ENCODE assay signal across 8 mouse cellular contexts in genomic region chr4:107923145-107923802, GRCm38 (mm10). TPM values are rescaled to one million over a fixed set of nuclear protein-coding genes. Genes with fewer than 3 reads are reported as not detected.
DNase-seq lines count a peak whose midpoint lies in the region; ATAC-seq and TF ChIP-seq lines count a peak whose summit lies in the region.

TSS of gene Cpt2 (minus strand) at chr4:107923610.

- H3K4me3 ChIP-seq in C2C12 (ENCODE audit: insufficient read depth, poor library complexity, severe bottlenecking) = peak within 1 kb of the TSS; percentile 48
- peak within 1 kb of the TSS; percentile 88 for H3K4me3 ChIP-seq in heart, embryonic 13.5 days
- peak within 1 kb of the TSS; percentile 78 for H3K4me3 ChIP-seq in liver, embryonic 12.5 days
- peak within 1 kb of the TSS; percentile 84 for H3K4me3 ChIP-seq in stomach, embryonic 15.5 days (replicated peaks)

- no peaks in the 10 kb centered on the region for H3K27me3 ChIP-seq in C2C12 (ENCODE audit: control insufficient read depth, insufficient read depth, insufficient read length)
- H3K27me3 ChIP-seq in heart, embryonic 13.5 days (replicated peaks) = 0 out of 2 replicates have a peak, but pooled peaks cover 3% of the 10 kb centered on the region
- H3K27me3 ChIP-seq in liver, embryonic 12.5 days (replicated peaks) = no peaks in the 10 kb centered on the region
- H3K27me3 ChIP-seq in stomach, embryonic 15.5 days (replicated peaks) = no peaks in the 10 kb centered on the region

- DNase-seq in brain, embryonic 14.5 days (ENCODE audit: low read depth) = peak; percentile 95
- DNase-seq in kidney, postnatal 10 days = peak; percentile 98
- DNase-seq in natural killer cell, adult 2 months (ENCODE audit: low spot score in 2 of 2) = peak; percentile 95 to 97

- H3K27ac ChIP-seq in heart, embryonic 13.5 days (replicated peaks) = peak within 1 kb of the TSS; percentile 77
- peak within 1 kb of the TSS; percentile 87 for H3K27ac ChIP-seq in liver, embryonic 12.5 days
- H3K27ac ChIP-seq in stomach, embryonic 15.5 days = peak within 1 kb of the TSS; percentile 90

- H3K4me1 ChIP-seq in heart, embryonic 13.5 days = peaks cover 32% of the 10 kb centered on the region
- peaks cover 57% of the 10 kb centered on the region for H3K4me1 ChIP-seq in liver, embryonic 12.5 days
- H3K4me1 ChIP-seq in stomach, embryonic 15.5 days = peaks cover 7% of the 10 kb centered on the region

- H3ac ChIP-seq in C2C12 (ENCODE audit: control insufficient read depth, insufficient read length, low read depth) = peak within 1 kb of the TSS; percentile 84

- peak; percentile 94 for ATAC-seq in erythroid progenitor cell, adult 5-6 weeks (replicated peaks; ENCODE audit: low FRiP score, poor library complexity, severe bottlenecking)
- ATAC-seq in heart, embryonic 13.5 days (ENCODE audit: extremely low read depth, insufficient number of reproducible peaks, low FRiP score, low TSS enrichment) = peak; percentile 99
- peak; percentile 92 for ATAC-seq in liver, embryonic 12.5 days
- ATAC-seq in stomach, embryonic 15.5 days (ENCODE audit: insufficient read depth, low FRiP score, low read depth) = peak; percentile 94

- H3K79me3 ChIP-seq in C2C12 (ENCODE audit: low read depth) = no peaks in the 10 kb centered on the region

- TF ChIP-seq POLR2A in brain, embryonic 14.5 days (IDR thresholded peaks at IDR 0.05; ENCODE audit: borderline replicate concordance, extremely low read depth, insufficient read depth, insufficient read length, poor library complexity, severe bottlenecking) = peak; percentile 38; the same call in 1 of the 2 replicates

- H3K4me2 ChIP-seq in heart, embryonic 13.5 days = peak within 1 kb of the TSS; percentile 88
- peak within 1 kb of the TSS; percentile 90 for H3K4me2 ChIP-seq in liver, embryonic 12.5 days
- peak within 1 kb of the TSS; percentile 71 for H3K4me2 ChIP-seq in stomach, embryonic 15.5 days

- no peak for TF ChIP-seq CTCF in C2C12 (IDR thresholded peaks at IDR 0.05; ENCODE audit: control insufficient read depth, insufficient read depth, insufficient read length)
- TF ChIP-seq CTCF in brain, embryonic 14.5 days (IDR thresholded peaks at IDR 0.05; ENCODE audit: borderline replicate concordance, extremely low read depth, insufficient read depth, insufficient read length) = peak; percentile 1; the same call in 1 of the 2 replicates

- no peaks in the 10 kb centered on the region for H3K79me2 ChIP-seq in C2C12 (ENCODE audit: control insufficient read depth, insufficient read depth)

- H3K9ac ChIP-seq in heart, embryonic 13.5 days = peak within 1 kb of the TSS; percentile 94
- peak within 1 kb of the TSS; percentile 87 for H3K9ac ChIP-seq in liver, embryonic 12.5 days
- peak within 1 kb of the TSS; percentile 81 for H3K9ac ChIP-seq in stomach, embryonic 15.5 days

- H3K9me3 ChIP-seq in heart, embryonic 13.5 days = no peaks in the 10 kb centered on the region
- H3K9me3 ChIP-seq in liver, embryonic 12.5 days (replicated peaks) = no peaks in the 10 kb centered on the region
- no peaks in the 10 kb centered on the region for H3K9me3 ChIP-seq in stomach, embryonic 15.5 days

- no peaks in the 10 kb centered on the region for H3K36me3 ChIP-seq in C2C12 (ENCODE audit: control insufficient read depth, insufficient read depth)
- peaks cover 10% of the 10 kb centered on the region; the same call in 1 of the 2 replicates for H3K36me3 ChIP-seq in heart, embryonic 13.5 days
- H3K36me3 ChIP-seq in liver, embryonic 12.5 days = peaks cover 7% of the 10 kb centered on the region; the same call in 1 of the 2 replicates
- no peaks in the 10 kb centered on the region for H3K36me3 ChIP-seq in stomach, embryonic 15.5 days

- 2% methylated on average over 38 of the region's 38 CpGs for WGBS in heart, embryonic 13.5 days
- WGBS in liver, embryonic 12.5 days (ENCODE audit: insufficient replicate concordance) = 2% methylated on average over 38 of the region's 38 CpGs
- WGBS in stomach, embryonic 15.5 days = under 1% methylated on average over 38 of the region's 38 CpGs

TF ChIP-seq in C2C12, 6 proteins besides CTCF, POLR2A, EP300 and RAD21:
- no peak for TF ChIP-seq CEBPB (IDR thresholded peaks at IDR 0.05; ENCODE audit: low read depth)
- TF ChIP-seq MYOD1 (IDR thresholded peaks at IDR 0.05; ENCODE audit: control insufficient read depth, insufficient read length, low read depth) = no peak
- no peak for TF ChIP-seq MAX (IDR thresholded peaks at IDR 0.05)
- no peak for TF ChIP-seq MYOG (IDR thresholded peaks at IDR 0.05; ENCODE audit: control insufficient read depth, extremely low read depth, insufficient read length)
- no peak for TF ChIP-seq FOSL1 (IDR thresholded peaks at IDR 0.05; ENCODE audit: insufficient read depth, low read length, poor library complexity, severe bottlenecking)
- no peak for TF ChIP-seq USF1 (IDR thresholded peaks at IDR 0.05; ENCODE audit: low read depth)

RNA-seq across cellular contexts. Expression of gene Cpt2, which starts in this region (rescaled TPM):
- polyA plus RNA-seq in C2C12 (2012; fragmentation: generic; extraction: Trizol) = 18.8 TPM
- 14.1 and 15.6 TPM in 2 replicates for polyA plus RNA-seq in brain, embryonic 14.5 days (2012; rRNA removed)
- 6.3 and 14.4 TPM in 2 replicates for total RNA-seq in erythroid progenitor cell, adult 5-6 weeks (2015; ENCODE audit: low replicate concordance)
- 18.5 and 19.1 TPM in 2 replicates for total RNA-seq in erythroid progenitor cell, adult 5-6 weeks (2017; ENCODE audit: low replicate concordance)
- polyA plus RNA-seq in heart, embryonic 13.5 days (2015; fragmentation: Nextera tagmentation; extraction: Ambion mirVana) = 53.4 and 59.3 TPM in 2 replicates
- 40.1 and 42.7 TPM in 2 replicates for polyA plus RNA-seq in liver, embryonic 12.5 days (2016; fragmentation: Nextera tagmentation; extraction: Ambion mirVana)
- polyA plus RNA-seq in stomach, embryonic 15.5 days (2015; fragmentation: Nextera tagmentation; extraction: Ambion mirVana) = 58.7 and 62.0 TPM in 2 replicates

Comparison
In these comparisons a context has a peak if more than half of its experiments do, and no peak if none do; other contexts are left out.
1. Peak in every context shown above with its lines: DNase-seq, ATAC-seq, H3K4me3 ChIP-seq and H3K27ac ChIP-seq.